Mouse (Mus musculus) olfactory bulb, adult 2 months (tissue): ENCODE measurements at regions not wholly inside any gene's neighbourhood (a gene's known extent, or its start where the extent isn't known, plus 50 kb on each side); places are given as distances from the start of the nearest gene placed in this dataset.

Experiments used
- CTCF ChIP-seq: fragments of 200-500 bp; IDR thresholded peaks from 2 replicates; pipeline ENCODE4 v1.5.1; 2012; ENCODE audit warnings: low read depth, mild to moderate bottlenecking, low read length, moderate library complexity; ENCODE audit not compliant: insufficient read depth
- POLR2A ChIP-seq: fragments of 200-500 bp; IDR thresholded peaks from 2 replicates; pipeline ENCODE4 v1.6.1; 2012; ENCODE audit warnings: mild to moderate bottlenecking, low read depth, low read length, moderate library complexity; ENCODE audit not compliant: insufficient read depth

- TF ChIP-seq POLR2A (no peak), CTCF (no peak)
These were observed 261.5 kb upstream of the Ppargc1a start for GRCm38 (mm10) chr5:51829020-51829419.
